Mouse (Mus musculus): ENCODE measurements at regions not wholly inside any gene's neighbourhood (a gene's known extent, or its start where the extent isn't known, plus 50 kb on each side); places are given as distances from the start of the nearest gene placed in this dataset.

GRCm38 (mm10) chr8:76309200-76309599 lies 590.0 kb upstream of the Nr3c2 start:
- intact Hi-C loops (cut with DNase I) = no loop called here
- no peak for DNase-seq (ENCODE audit: extremely low spot score in 1 of 2, low spot score in 2 of 2)

- intact Hi-C loops (cut with DNase I) = no loop called here
- no peak for DNase-seq (ENCODE audit: extremely low spot score in 1 of 2, low spot score in 2 of 2)
Measured at GRCm38 (mm10) chr8:76328540-76328939, 570.7 kb upstream of the Nr3c2 start.

GRCm38 (mm10) chr8:76343072-76343471 lies 556.2 kb upstream of the Nr3c2 start:
- DNase-seq (ENCODE audit: extremely low spot score in 1 of 2, low spot score in 2 of 2) = no peak
- intact Hi-C loops (cut with DNase I) = no loop called here

- intact Hi-C loops (cut with DNase I) = no loop called here
- DNase-seq (ENCODE audit: extremely low spot score in 1 of 2, low spot score in 2 of 2) = no peak
Measured at GRCm38 (mm10) chr8:76346150-76346549, 553.1 kb upstream of the Nr3c2 start.

- no peak for DNase-seq (ENCODE audit: extremely low spot score in 1 of 2, low spot score in 2 of 2)
- intact Hi-C loops (cut with DNase I) = no loop called here
Measured at GRCm38 (mm10) chr8:76346832-76347231, 552.4 kb upstream of the Nr3c2 start.

- intact Hi-C loops (cut with DNase I) = no loop called here
- DNase-seq (ENCODE audit: extremely low spot score in 1 of 2, low spot score in 2 of 2) = no peak
Measured at GRCm38 (mm10) chr8:76374314-76374713, 524.9 kb upstream of the Nr3c2 start.

- no peak for DNase-seq (ENCODE audit: extremely low spot score in 1 of 2, low spot score in 2 of 2)
Measured at GRCm38 (mm10) chr8:76377711-76378110, 521.5 kb upstream of the Nr3c2 start.

GRCm38 (mm10) chr8:76381643-76382042 lies 517.6 kb upstream of the Nr3c2 start:
- no peak for DNase-seq (ENCODE audit: extremely low spot score in 1 of 2, low spot score in 2 of 2)
- intact Hi-C loops (cut with DNase I) = no loop called here

More at GRCm38 (mm10) chr8:76377711-76378110, 521.5 kb upstream of the Nr3c2 start:
- intact Hi-C loops (cut with DNase I) = no loop called here

GRCm38 (mm10) chr8:76383583-76384281 lies 515.5 kb upstream of the Nr3c2 start:
- intact Hi-C loops (cut with DNase I) = no loop called here
- DNase-seq (ENCODE audit: extremely low spot score in 1 of 2, low spot score in 2 of 2) = peak in 1 of 2 experiments; percentile 2

- intact Hi-C loops (cut with DNase I) = no loop called here
- DNase-seq (ENCODE audit: extremely low spot score in 1 of 2, low spot score in 2 of 2) = peak in 1 of 2 experiments; percentile 22
Measured at GRCm38 (mm10) chr8:76384282-76384637, 515.0 kb upstream of the Nr3c2 start.

GRCm38 (mm10) chr8:76392004-76392403 lies 507.2 kb upstream of the Nr3c2 start:
- DNase-seq (ENCODE audit: extremely low spot score in 1 of 2, low spot score in 2 of 2) = no peak
- intact Hi-C loops (cut with DNase I) = no loop called here

GRCm38 (mm10) chr8:76422459-76422858 lies 476.8 kb upstream of the Nr3c2 start:
- intact Hi-C loops (cut with DNase I) = no loop called here

GRCm38 (mm10) chr8:76422861-76423532 lies 476.2 kb upstream of the Nr3c2 start:
- no peak for DNase-seq (ENCODE audit: extremely low spot score in 1 of 2, low spot score in 2 of 2)
- intact Hi-C loops (cut with DNase I) = no loop called here

More at GRCm38 (mm10) chr8:76422459-76422858, 476.8 kb upstream of the Nr3c2 start:
- no peak for DNase-seq (ENCODE audit: extremely low spot score in 1 of 2, low spot score in 2 of 2)

- DNase-seq (ENCODE audit: extremely low spot score in 1 of 2, low spot score in 2 of 2) = no peak
- intact Hi-C loops (cut with DNase I) = no loop called here
Measured at GRCm38 (mm10) chr8:76429818-76430217, 469.4 kb upstream of the Nr3c2 start.

- DNase-seq (ENCODE audit: extremely low spot score in 1 of 2, low spot score in 2 of 2) = no peak
- intact Hi-C loops (cut with DNase I) = no loop called here
Measured at GRCm38 (mm10) chr8:76432813-76433212, 466.4 kb upstream of the Nr3c2 start.

- DNase-seq (ENCODE audit: extremely low spot score in 1 of 2, low spot score in 2 of 2) = no peak
- intact Hi-C loops (cut with DNase I) = no loop called here
Measured at GRCm38 (mm10) chr8:76437951-76438350, 461.3 kb upstream of the Nr3c2 start.

GRCm38 (mm10) chr8:76474464-76475208 lies 424.6 kb upstream of the Nr3c2 start:
- no peak for DNase-seq (ENCODE audit: extremely low spot score in 1 of 2, low spot score in 2 of 2)
- intact Hi-C loops (cut with DNase I) = no loop called here

GRCm38 (mm10) chr8:76478966-76479365 lies 420.3 kb upstream of the Nr3c2 start:
- DNase-seq (ENCODE audit: extremely low spot score in 1 of 2, low spot score in 2 of 2) = peak; percentile 3 to 13
- intact Hi-C loops (cut with DNase I) = no loop called here

GRCm38 (mm10) chr8:76503621-76504020 lies 395.6 kb upstream of the Nr3c2 start:
- intact Hi-C loops (cut with DNase I) = no loop called here

GRCm38 (mm10) chr8:76507247-76507646 lies 392.0 kb upstream of the Nr3c2 start:
- DNase-seq (ENCODE audit: extremely low spot score in 1 of 2, low spot score in 2 of 2) = no peak
- intact Hi-C loops (cut with DNase I) = no loop called here

More at GRCm38 (mm10) chr8:76503621-76504020, 395.6 kb upstream of the Nr3c2 start:
- DNase-seq (ENCODE audit: extremely low spot score in 1 of 2, low spot score in 2 of 2) = no peak
